Mouse (Mus musculus): ENCODE results near the gene Kdm4a.

GRCm38 (mm10) chr4:118099637-118100364 lies 80.0 kb downstream of the Kdm4a start:
- TF ChIP-seq EP300 (IDR thresholded peaks at IDR 0.05) (no peak), CTCF (IDR thresholded peaks at IDR 0.05) (no peak)
